Mouse (Mus musculus) heart, postnatal 0 days (tissue): ENCODE data around the gene Tnrc18.

ENCODE experiments used
- CTCF ChIP-seq: IDR thresholded peaks from 2 replicates; pipeline ENCODE4 v1.5.1; 2016; ENCODE audit warnings: antibody characterized with exemption, control low read depth, low read depth
- EP300 ChIP-seq: IDR thresholded peaks from 2 replicates; pipeline ENCODE4 v1.6.1; 2016; ENCODE audit warnings: antibody characterized with exemption, low read depth

DNA sequence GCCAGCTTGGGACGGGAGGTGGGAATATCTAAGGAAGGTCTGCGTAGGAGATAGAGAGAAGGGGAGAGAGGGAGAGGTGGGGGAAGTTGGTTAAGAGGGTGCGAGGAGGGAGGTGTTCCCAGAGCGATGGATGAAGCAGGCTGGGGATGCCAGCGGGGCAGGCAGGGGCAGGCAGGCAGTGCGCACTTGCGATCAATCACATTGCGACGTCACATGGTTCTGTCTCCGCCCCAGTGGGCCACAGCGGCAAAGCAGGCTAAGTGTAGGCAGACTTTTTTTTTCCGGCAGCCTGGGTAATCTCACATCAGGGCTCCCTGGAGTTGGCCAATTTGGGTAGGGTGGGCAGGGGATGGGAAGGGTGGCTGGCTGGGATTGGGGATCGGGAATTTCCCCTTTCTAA, 65.2 kb downstream of the Tnrc18 start:
- TF ChIP-seq EP300, result no peak
- no peak for TF ChIP-seq CTCF
